Mouse (Mus musculus): ENCODE results near the gene Bola1.
"Not testable (repeated sequence)": the region's sequence is repeated elsewhere in the genome, so short reads cannot be mapped to it uniquely, and the experiment has no call there.

DNA sequence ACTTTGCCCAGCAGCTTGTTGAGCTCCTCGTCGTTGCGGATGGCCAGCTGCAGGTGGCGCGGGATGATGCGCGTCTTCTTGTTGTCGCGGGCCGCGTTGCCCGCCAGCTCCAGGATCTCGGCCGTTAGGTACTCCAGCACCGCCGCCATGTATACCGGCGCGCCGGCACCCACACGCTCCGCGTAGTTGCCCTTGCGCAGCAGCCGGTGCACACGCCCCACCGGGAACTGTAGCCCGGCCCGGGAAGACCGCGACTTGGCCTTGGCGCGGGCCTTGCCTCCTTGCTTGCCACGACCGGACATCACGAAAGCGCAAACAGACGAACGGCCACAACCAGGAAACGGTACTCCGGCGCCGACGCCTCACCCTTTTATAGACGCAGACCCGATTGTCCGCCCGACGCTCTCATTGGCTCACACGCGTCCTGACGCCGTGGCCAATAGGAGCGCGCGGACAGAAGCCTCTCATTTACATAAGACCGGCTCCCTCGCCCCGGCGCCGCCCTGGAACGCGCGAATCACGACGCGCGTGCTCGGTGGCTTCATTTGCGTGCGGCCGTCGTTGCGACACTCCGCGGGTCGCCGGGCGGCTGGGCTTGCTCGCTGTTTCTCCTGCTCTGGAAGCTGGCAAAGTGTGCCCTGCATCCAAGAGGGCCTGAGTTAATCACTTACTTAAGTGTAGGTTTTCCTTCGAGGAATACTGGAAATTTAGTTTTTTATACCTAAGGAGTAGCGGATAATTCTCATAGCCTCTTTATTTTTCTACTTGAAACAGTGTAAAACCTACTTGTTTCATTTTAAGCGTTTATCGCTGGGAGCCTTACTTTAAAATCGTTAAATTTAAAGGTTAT lies 20.7 kb upstream of the Bola1 start, which contains the start of gene Hist2h2aa2:
- not testable (repeated sequence) for TF ChIP-seq CTCF (conservative IDR thresholded peaks at IDR 0.05 in 1 of 2, IDR thresholded peaks at IDR 0.05 in 1 of 2; ENCODE audit: low read depth in 2 of 2, low read length in 2 of 2); USF1 (IDR thresholded peaks at IDR 0.05; ENCODE audit: low read depth, low read length); GABPA (IDR thresholded peaks at IDR 0.05; ENCODE audit: insufficient replicate concordance, low read depth, low read length)

Data from CH12.LX (cell line).